Mouse (Mus musculus): ENCODE data around the gene Cox19.

Cox19 gene

DNA sequence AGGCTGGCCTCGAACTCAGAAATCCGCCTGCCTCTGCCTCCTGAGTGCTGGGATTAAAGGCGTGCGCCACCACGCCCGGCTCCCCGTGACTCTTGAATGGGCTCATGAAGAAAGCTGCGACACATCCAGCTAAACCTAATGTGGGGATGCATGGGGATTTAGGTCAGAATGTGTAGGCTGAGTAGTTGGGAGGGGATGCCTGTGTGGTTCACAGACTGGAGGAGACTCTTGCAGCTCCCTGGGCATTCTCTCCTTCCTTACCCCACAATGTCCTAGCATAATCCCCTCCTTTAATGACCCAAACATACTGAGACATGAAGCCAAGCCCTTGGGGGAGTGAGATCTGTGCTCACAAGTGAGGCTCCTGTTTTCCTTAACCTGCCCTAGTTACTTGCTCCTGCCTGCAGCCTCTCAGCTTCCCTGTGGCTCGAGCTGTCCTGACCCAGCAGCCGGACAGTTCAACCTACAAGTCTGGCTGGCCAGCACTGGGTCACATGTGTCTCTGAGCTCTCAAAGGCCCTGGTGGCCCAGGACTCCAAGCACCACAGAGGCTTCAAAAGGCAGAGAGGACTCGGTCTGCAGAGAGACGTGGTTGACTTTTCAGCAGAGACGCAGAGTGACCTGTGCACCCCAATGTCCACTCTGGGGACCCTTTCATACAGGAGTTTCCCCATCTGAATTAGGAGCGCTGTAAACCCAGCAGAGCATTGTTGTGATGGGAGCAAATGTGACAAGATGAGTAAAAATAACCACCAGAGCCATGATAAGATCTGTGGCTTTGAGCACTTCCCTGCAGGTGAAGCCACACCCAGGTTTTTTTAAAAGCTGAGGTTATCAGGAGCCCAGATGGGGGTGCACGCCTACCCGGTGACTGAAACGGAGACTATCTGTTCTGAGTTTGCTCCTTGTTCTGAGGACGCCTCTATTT lies 30.6 kb upstream of the Cox19 start:
- DNase-seq (ENCODE audit: low spot score): peak; percentile 92

DNA sequence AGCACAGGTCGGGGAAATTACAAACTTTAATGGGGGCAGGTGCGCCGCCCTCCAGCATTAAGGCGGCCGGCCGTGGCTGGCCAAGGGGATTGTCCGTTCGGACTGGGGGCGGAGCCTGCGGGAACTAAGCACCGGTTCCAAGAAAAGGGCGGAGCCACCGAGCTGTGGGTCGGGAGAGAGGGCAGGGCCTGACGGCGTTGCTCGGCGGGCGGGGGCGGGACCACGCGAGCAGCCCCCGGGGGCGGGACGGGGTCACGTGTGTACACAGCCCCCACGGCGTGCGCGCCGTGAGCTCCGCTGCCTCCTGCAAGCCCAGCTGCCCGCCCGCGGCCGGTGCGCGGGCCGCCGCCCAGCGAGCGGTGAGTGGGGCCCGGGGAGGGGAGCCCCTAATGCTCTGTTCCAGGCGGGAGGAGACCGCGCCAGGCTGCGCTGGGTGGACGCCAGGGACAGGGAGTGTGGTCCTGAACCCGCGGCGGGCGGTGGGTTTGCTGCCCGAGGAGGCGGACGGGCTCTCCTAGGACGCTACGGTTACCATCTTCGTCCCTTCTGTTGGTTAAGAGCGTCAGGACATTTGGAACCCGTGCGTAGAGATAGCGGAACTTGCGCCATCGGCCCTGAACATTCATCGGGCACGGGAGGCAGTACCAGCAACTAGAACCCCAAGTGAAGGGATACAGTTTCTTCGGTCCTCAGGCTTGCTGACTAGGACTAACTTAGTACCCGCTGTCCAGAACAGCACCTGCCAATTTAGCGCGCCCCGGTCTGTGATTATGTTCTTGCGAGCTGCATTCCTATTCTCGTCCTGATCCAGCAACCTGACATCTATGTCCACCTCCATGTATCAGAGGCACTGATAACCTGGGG lies 29.4 kb upstream of the Cox19 start:
- peak; percentile 52 for DNase-seq (ENCODE audit: low spot score)

DNA sequence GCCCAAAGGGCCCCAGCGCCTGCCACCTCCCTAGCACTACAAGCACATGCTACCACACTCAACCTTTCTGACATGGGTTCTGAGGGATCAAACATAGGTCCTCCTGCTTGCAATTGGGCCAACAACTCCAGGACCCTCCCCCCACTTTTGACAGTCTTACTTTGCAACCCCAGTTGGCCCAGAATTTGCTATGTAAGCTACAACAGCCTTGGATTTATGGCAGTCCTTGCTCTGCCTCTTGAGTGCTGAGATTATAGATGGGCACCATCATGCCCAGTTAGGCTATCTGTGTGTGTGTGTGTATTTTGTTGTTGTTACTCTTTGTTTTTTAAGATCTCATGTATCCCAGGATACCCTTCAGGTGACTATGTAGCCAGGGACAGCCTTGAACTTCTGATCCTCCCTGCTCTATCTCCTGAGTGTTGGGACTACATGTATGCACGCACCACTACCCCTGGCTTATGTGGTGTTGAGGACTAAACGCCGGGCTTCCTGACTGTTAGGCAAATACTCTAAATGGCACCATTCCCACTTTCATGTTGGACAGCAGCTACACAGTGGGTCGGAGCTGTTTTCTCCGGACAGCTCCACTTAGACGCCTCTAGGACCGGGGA lies 28.7 kb upstream of the Cox19 start:
- DNase-seq (ENCODE audit: low spot score): no peak

DNA sequence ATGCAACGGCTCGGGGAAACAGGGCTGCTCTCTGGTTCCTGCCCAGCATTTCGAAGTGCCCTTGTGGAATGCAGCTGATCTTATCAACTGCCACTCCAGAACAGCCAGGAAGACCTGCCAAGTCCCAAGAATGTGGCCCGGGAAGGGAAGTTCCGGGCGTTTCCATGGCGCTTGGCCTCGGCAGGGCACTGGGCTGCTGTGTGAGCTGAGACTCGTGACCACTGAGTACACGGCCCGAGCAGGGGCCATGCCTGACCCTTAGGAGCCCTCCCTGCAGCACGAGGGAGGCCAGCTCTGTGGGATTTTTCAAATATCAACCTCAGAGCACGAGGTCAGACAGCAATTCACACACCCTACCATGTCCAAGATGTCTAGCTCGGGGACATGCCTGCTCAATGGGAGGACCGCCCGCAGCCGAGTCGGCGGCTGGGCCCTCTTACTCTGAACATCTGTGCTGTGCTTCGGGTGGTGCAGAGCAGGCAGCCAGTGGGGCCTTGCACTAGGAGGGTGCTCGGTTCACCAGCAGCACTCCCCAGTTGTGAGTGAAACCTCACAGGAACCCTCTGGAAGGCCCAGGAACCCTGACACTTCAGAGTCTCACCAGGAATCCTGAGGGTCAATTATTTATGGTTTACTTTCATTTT lies 27.9 kb upstream of the Cox19 start:
- no peak for DNase-seq (ENCODE audit: low spot score)

GRCm38 (mm10) chr5:139378271-139378556 lies 27.0 kb upstream of the Cox19 start:
- DNase-seq (ENCODE audit: low spot score): no peak

DNA sequence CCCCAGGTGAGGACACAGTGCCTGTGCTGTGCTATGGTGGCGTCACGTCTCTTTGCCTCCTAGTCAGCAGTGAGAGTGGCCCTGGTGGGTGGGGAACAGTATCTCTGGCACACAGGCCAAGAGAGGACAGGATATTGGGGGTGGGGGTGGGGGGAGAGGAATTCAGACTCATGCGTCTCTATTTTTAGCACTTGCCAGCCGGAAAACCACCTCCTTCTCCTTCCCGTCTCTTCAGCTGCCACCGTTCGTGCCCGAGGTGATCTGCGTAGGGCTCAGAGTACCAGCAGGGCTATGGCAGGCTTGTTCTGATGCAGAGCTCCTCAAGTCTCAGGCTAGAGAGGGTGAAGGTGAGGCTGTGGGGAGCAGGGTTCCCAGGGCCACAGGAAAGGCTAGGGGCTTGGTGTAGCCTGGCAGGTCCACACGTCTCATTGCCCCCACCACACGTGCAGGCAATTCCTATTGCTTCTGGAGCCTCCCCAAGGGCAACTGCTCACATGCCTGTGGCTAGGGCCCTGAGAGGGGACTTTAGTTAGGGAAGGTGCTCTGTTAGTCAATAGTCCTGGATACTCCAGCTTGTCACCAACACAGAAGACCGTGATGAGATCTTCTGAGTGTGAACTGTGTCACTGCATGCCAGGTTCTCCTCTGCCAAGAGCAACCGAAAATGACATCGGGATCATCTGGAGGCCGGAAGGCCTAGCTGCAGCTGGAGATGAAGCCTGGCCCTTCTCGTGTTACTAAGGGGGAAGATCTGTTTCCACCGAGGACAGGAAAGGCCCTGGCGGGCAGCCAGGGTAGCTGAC lies 26.5 kb upstream of the Cox19 start, which contains the start of gene Gpr146:
Gene Gpr146, plus strand, starts transcription at position 230 of the 803 bp plus-strand sequence.
- peak; percentile 63 for DNase-seq (ENCODE audit: low spot score)

- no peak for DNase-seq (ENCODE audit: low spot score)
These were observed 23.6 kb upstream of the Cox19 start for GRCm38 (mm10) chr5:139374841-139375240.

DNA sequence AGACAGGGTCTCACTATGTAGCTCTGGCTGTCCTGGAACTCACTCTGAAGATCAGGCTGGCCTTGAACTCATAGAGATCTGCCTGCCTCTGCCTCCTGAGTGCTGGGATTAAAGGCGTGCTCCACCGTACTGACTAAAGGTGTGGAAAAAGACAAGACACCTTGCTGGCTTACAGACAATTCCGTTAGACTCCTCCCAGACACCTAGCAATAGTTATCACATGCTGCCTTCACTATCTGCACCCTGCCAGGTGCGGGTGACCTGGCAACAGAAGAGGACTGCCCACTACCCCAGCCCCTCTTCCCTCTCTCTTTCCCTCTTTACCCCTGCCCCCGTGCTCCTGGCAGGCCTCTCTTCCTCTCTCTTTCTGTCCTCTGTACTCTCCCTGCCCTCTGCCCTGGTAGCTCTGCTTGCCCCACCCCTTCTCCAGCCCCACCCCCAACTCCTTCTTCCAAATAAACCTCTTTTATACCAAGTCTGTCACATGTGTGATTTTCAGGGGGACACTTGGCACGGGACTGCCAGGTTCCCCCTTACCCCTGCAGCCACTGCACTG lies 22.7 kb upstream of the Cox19 start:
- DNase-seq (ENCODE audit: low spot score): no peak

DNA sequence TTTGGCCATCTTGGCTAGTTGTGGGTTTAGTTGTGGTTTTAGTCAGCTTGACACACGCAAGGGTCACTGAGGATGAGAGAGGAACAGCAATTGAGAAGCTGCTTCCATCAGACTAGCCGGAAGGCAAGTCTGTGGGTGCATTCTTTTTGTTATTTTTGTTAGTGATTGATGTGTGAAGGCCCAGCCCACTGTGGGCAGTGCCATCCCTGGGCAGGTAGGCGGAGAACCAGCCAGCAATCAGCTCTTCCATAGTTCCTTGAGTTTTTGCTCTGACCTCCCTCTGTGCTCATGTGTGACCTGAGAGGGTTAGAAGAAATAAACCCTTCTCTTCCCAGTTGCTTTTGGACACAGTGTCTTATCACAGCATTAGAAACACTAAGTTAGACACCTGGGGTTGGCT lies 21.9 kb upstream of the Cox19 start:
- no peak for DNase-seq (ENCODE audit: low spot score)

DNA sequence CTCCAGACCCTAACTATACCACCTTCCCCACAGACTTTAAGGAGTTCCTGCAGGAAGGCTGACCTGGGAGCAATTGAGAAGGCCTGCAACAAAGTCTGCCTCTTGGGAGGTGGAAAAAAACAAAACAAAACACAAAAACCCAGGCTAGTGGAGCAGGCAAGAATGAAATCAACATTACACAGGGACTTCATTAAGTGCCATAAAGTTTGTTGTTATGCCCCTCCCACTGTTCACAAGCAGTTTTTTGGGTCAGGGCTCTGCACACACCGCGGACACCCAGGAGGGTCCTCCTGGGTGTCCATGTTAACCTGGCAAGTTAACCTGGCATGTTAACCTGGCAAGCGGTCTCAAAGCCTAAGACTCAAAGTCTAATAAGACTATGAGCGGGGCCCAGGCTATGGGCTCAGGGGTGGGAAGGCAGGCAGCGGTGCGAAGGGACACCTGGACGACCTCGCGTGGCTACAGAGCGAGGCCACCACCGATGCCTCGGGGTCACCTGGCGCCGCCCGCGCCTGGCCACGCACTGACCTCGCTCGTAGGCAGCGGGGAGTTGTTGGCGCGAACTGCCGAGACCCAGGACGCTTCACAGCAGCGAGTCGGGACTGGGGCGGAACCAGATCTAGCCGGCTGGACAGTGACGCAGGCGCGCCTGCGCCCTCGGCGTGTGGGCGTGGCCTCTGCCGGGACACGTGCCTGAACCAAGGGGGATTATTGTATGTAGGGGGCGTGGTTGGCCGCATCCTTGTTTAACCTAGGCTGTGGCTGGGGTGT lies 20.6 kb upstream of the Cox19 start:
- peak; percentile 92 for DNase-seq (ENCODE audit: low spot score)

GRCm38 (mm10) chr5:139371118-139371517 lies 19.9 kb upstream of the Cox19 start:
- DNase-seq (ENCODE audit: low spot score): no peak

GRCm38 (mm10) chr5:139370336-139370735 lies 19.1 kb upstream of the Cox19 start:
- DNase-seq (ENCODE audit: low spot score): no peak

DNA sequence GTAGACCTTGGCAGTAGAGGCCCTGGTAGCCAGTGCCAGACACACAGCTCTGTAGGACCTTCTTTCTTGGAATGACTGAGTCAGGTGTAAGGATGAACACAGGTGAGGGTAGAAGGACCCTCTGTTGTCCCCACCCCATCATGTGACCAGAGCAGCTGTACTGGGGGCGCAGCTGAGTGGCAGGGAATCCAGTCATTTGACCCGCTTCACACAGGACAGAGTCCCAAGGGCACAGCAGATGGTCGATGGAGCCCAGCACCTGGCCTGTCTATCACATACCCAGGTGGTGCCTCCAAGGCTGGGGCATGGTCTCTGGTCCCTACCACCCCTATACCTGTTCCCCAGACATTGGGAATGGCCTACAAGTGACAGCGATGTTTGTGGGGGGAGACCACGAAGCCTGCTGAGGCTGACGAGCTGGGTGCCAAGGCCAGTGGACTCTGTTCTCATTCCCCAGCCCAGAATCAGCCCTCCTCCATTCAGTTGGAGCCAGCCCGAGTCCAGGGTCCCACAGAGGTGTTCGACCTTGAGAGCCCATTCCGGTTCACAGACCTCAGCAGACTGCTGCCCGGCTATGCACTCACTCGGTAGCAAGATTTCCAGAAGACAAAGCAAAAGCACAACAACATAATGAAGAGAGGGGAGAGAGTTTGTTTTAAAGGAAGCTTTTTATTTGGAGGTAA lies 17.6 kb upstream of the Cox19 start:
- DNase-seq (ENCODE audit: low spot score): no peak

DNA sequence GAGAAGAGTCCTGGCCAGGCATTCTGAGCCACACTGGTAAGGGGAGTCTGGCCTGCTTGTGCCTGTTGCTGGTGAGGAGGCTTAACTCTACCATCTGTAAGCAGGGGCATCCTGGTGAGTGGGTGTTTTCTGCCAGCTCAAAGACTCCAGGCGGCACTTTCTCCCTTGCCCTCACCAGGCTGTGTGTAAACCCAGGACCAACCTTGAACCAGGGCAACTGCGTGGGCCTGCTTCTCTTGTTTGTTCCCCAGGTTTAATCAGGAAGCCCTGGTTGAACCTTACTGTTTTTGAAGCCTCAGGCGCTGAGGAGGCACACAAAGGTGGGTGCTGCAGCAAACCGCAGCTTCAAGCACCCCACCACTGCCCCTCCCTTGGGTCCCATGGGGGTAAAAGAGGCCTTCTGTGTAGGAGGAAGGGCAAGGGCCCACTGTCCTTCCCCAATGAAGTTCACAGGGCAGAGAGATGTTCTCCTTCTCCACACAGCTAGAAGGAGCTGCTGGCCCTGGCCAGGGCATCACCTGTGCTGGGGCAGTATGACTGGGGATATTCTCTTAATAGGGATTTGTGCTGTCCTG lies 16.8 kb upstream of the Cox19 start:
- peak; percentile 36 for DNase-seq (ENCODE audit: low spot score)

DNA sequence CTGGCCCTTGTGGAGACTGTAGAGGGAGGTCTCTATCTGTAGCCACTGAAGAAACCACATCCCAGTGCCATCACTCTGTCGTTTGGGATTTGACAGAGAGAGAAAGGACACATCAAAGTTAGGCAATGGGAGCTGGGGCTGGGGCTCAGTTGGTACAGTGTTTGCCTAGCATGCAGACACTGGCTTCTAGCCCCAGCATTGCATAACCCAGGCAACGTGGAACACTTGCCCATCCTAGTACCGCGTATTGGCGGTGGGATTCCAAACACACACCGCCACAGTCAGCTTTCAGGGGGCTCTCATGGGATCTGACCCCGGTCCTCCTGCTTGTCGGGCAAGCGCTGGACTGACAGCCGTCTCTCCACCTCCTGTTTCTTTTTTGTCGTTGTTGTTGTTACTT lies 15.3 kb upstream of the Cox19 start:
- no peak for DNase-seq (ENCODE audit: low spot score)

DNA sequence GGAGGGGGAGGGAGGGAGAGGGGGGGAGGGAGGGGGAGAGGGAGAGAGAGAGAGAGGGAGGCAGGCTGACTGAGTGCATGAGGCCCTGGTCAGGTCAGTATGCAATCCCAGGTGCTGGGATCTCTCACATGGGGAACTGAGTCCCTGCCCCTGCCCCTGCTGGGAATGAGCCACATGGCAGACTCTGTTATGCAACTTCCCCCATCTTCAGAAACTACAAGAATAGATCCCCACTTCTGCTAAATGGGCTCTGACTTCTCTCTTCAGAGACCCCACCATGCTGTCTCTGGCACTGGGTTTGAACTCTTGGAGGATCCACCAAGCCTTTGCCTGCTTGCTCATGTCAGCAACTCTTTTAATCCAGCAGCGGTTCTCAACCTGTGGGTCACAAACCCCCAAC lies 14.6 kb upstream of the Cox19 start:
- no peak for DNase-seq (ENCODE audit: low spot score)

GRCm38 (mm10) chr5:139364911-139365571 lies 13.8 kb upstream of the Cox19 start:
- DNase-seq (ENCODE audit: low spot score): no peak

DNA sequence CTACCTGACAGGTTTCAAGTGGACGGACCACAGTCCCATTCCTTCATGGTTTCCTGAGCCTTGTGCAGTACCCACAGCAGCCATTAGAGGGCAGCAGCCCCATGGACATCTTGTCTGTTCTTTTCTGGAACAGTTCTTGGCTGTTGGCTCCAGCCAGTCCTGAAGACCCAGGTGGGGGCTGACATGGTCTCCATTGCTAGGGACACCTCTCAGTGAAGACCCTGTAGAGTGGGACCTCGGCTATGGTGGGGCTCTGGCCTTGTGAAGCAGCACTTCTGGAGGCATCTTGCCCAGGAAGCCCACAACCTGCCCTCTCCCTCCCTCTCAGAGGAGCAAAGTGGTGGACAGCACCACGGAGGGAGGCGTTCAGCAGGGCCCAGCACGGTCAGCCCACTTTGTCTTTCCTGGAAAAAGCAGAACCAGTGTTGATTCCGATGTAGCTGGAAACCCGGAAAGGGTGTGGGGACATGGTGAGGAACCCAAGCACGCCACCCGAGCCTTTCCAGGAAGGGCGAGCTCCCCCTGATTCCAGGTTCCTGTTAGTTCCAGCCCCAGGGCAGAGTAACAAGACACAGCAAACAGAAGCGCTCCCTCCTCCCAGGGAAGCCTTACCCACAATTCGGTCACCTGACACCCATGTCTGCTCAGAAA lies 13.2 kb upstream of the Cox19 start:
- DNase-seq (ENCODE audit: low spot score): peak; percentile 79
